Mouse (Mus musculus) adrenal gland, postnatal 10 days (tissue): ENCODE results near the gene Pnpla1. TPM values are rescaled to one million over a fixed set of nuclear protein-coding genes. Genes with fewer than 3 reads are reported as not detected.
"Not testable (repeated sequence)": the region's sequence is repeated elsewhere in the genome, so short reads cannot be mapped to it uniquely, and the experiment has no call there.

Source experiments
- DNase-seq: peaks from one replicate; pipeline ENCODE4 v3.0.0; 2021; ENCODE audit warnings: mixed read lengths
- long read RNA-seq, 2 experiments: library from polyadenylated mRNA; stranded (forward); transcript quantifications; one replicate each; pipeline ENCODE4 v2.0.0; 2021
- total RNA-seq, 2 experiments: library from RNA; stranded (reverse); gene quantifications; 2 replicates each; pipeline ENCODE4 v1.2.3; 2021

Gene Pnpla1
- not detected for total RNA-seq
- long read RNA-seq, experiment 1 = 0 reads
- long read RNA-seq, experiment 2 = 0 reads

- DNase-seq = no peak
These were observed at the start of gene Pnpla1 for GRCm38 (mm10) chr17:28858205-28858604. Gene Pnpla1, plus strand, starts transcription at chr17:28858411.

- DNase-seq = no peak
These were observed 49.5 kb upstream of the Pnpla1 start for GRCm38 (mm10) chr17:28808714-28809113.

GRCm38 (mm10) chr17:28809175-28809831 lies 48.9 kb upstream of the Pnpla1 start:
- no peak for DNase-seq

GRCm38 (mm10) chr17:28812345-28812744 lies 45.9 kb upstream of the Pnpla1 start:
- DNase-seq = no peak

- no peak for DNase-seq
These were observed 43.6 kb upstream of the Pnpla1 start for GRCm38 (mm10) chr17:28814529-28815097.

- DNase-seq = no peak
These were observed 42.7 kb upstream of the Pnpla1 start for GRCm38 (mm10) chr17:28815384-28816004.

- not testable (repeated sequence) for DNase-seq
These were observed 41.9 kb upstream of the Pnpla1 start for GRCm38 (mm10) chr17:28816326-28816725.

- no peak for DNase-seq
These were observed 41.1 kb upstream of the Pnpla1 start for GRCm38 (mm10) chr17:28816875-28817811.

- DNase-seq = no peak
These were observed 38.0 kb upstream of the Pnpla1 start for GRCm38 (mm10) chr17:28820189-28820588.

- no peak for DNase-seq
These were observed 35.0 kb upstream of the Pnpla1 start for GRCm38 (mm10) chr17:28823004-28823745.

- no peak for DNase-seq
These were observed 34.5 kb upstream of the Pnpla1 start for GRCm38 (mm10) chr17:28823749-28824148.

- peak; percentile 32 for DNase-seq
These were observed 33.3 kb upstream of the Pnpla1 start for GRCm38 (mm10) chr17:28824896-28825295.

GRCm38 (mm10) chr17:28825359-28826041 lies 32.7 kb upstream of the Pnpla1 start:
- no peak for DNase-seq

- no peak for DNase-seq
These were observed 30.5 kb upstream of the Pnpla1 start for GRCm38 (mm10) chr17:28827665-28828231.

- DNase-seq = no peak
These were observed 29.1 kb upstream of the Pnpla1 start for GRCm38 (mm10) chr17:28829120-28829519.

GRCm38 (mm10) chr17:28831065-28831464 lies 27.1 kb upstream of the Pnpla1 start:
- DNase-seq = peak; percentile 64

- no peak for DNase-seq
These were observed 26.2 kb upstream of the Pnpla1 start for GRCm38 (mm10) chr17:28832040-28832439.

- no peak for DNase-seq
These were observed 25.3 kb upstream of the Pnpla1 start for GRCm38 (mm10) chr17:28832875-28833274.

- peak; percentile 43 for DNase-seq
These were observed 23.5 kb upstream of the Pnpla1 start for GRCm38 (mm10) chr17:28834676-28835075.

- no peak for DNase-seq
These were observed 20.4 kb upstream of the Pnpla1 start for GRCm38 (mm10) chr17:28837840-28838239.

- DNase-seq = not testable (repeated sequence)
These were observed 16.3 kb upstream of the Pnpla1 start for GRCm38 (mm10) chr17:28841947-28842346.
